Mouse (Mus musculus) kidney, postnatal 0 days (tissue): Measurements from ENCODE around the gene Fads3. TPM values are rescaled to one million over a fixed set of nuclear protein-coding genes. Genes with fewer than 3 reads are reported as not detected.

Experiments used
- ATAC-seq: fragments of 200-750 bp; cut with Nextera tagmentation; replicated peaks from 2 replicates; pipeline ENCODE4 v1.8.0; 2017; ENCODE audit warnings: low read depth, moderate number of reproducible peaks, moderate TSS enrichment, moderate library complexity; ENCODE audit not compliant: low FRiP score
- DNase-seq: peaks from one replicate; pipeline ENCODE4 v3.0.0-alpha.2; 2016; ENCODE audit warnings: low spot score
- H3K27ac ChIP-seq: fragments of 300-500 bp; sonication (generic); 2 replicates; pipeline ENCODE4 v1.5.1; 2014; ENCODE audit warnings: mild to moderate bottlenecking
- H3K27me3 ChIP-seq: fragments of 300-500 bp; sonication (generic); 2 replicates; pipeline ENCODE4 v1.6.1; 2014; ENCODE audit warnings: low read length, mixed read lengths; ENCODE audit not compliant: insufficient read depth
- H3K36me3 ChIP-seq: fragments of 300-500 bp; sonication (generic); 2 replicates; pipeline ENCODE4 v1.6.1; 2014; ENCODE audit warnings: low read length, mixed read lengths; ENCODE audit not compliant: insufficient read depth
- H3K4me1 ChIP-seq: fragments of 300-500 bp; sonication (generic); replicated peaks from 2 replicates; pipeline ENCODE4 v1.6.1; 2014; ENCODE audit warnings: antibody characterized with exemption, low read length, mixed read lengths; ENCODE audit not compliant: insufficient read depth
- H3K4me2 ChIP-seq: fragments of 300-500 bp; sonication (generic); 2 replicates; pipeline ENCODE4 v1.6.1; 2014; ENCODE audit warnings: mild to moderate bottlenecking, low read length, moderate library complexity, mixed read lengths
- H3K4me3 ChIP-seq: fragments of 300-500 bp; sonication (generic); replicated peaks from 2 replicates; pipeline ENCODE4 v1.5.1; 2014; ENCODE audit warnings: low read depth, low read length
- H3K9ac ChIP-seq: fragments of 300-500 bp; sonication (generic); 2 replicates; pipeline ENCODE4 v1.6.1; 2014; ENCODE audit warnings: low read depth, low read length
- H3K9me3 ChIP-seq: fragments of 300-500 bp; sonication (generic); replicated peaks from 2 replicates; pipeline ENCODE4 v1.6.1; 2016; ENCODE audit warnings: low read length, inconsistent platforms, mixed read lengths
- CTCF ChIP-seq: IDR thresholded peaks from 2 replicates; pipeline ENCODE4 v1.5.1; 2016; ENCODE audit warnings: antibody characterized with exemption, low read depth, mild to moderate bottlenecking, moderate library complexity
- WGBS: fragments of 180-500 bp; shearing (Covaris S2); extraction: QIAGEN DNeasy Blood & Tissue Kit; methylation state at CpG from one replicate; pipeline ENCODE4 v1.1.7; 2014; 5-methylcytosine and 5-hydroxymethylcytosine counted together
- polyA plus RNA-seq: library from polyadenylated mRNA; unstranded; fragments of >200 nt; fragmentation: Nextera tagmentation; extraction: Ambion mirVana; gene quantifications from 2 replicates; pipeline ENCODE4 v1.2.1, GENCODE M21; 2015

Fads3 gene
- polyA plus RNA-seq, 1 experiment from 2014 or later = 35.0 TPM

DNA sequence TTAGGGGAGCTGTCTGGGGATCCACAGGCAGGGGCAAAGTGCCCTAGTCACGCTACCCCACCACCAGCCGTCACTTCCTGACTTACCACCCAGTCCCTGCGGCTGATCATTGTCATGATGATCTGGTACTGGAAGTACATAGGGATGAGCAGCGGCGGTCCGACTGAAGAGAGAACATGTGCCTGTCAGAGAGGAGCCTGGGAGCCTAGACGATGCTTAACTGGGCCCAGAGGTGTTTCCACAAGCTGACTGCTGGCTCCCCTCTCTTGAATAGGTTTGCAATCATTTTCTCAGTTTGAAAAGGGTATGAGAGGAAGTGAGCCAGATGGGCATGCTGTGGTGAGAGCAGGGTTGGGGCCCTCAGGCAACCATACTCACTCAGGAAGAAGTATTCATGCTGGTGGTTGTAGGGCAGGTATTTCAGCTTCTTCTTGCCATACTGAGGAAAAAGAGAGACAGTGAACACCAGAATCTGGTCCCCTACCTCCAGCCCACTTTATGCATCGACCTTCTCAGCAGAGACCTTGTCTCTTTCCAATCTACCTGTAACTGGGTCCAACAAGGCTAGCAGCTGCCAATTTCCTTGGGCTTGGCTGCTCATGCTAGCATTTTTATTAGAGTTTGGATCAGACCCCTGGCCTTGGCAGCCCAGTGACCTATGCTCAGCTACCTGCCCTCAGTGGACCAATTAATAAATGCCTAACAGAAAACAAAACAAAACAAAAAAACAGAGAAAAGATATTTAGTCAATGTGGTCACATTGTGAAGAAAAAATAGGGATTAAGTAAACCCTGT is 29.0 kb downstream of the Fads3 start:
- H3K9me3 ChIP-seq = no peaks in the 10 kb centered on the region
- ATAC-seq = no peak
- 96% methylated on average over 8 of the region's 8 CpGs for WGBS

DNA sequence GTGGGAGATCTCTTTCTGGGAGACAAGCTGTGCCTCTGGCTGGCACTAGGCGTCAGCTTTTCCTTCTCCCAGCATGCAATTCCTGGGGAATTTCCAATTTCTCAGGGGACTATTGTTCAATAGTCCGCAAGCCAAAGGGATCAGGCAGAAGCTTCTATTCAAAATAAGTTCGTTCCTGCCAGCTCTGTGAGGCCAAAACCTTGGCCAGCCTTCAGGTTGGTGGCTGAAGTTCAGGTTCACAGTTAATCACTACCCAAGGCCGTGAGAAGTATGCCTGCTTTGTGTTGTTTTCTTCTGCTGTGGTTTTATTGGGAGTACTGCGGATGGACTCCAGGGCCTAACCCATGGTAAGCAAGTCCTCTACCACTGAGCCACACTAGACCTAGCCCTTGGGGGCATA is 29.8 kb downstream of the Fads3 start:
- H3K27ac ChIP-seq = no peak overlapping the region
- ATAC-seq (no peak), DNase-seq (no peak)
- H3K9me3 ChIP-seq = no peaks in the 10 kb centered on the region
- no peaks in the 10 kb centered on the region for H3K4me1 ChIP-seq
- no peaks in the 10 kb centered on the region for H3K27me3 ChIP-seq
- no peak overlapping the region for H3K9ac ChIP-seq
- H3K4me3 ChIP-seq = no peak overlapping the region
- WGBS = 85% methylated on average over 5 of the region's 5 CpGs
- TF ChIP-seq CTCF = no peak
- no peak overlapping the region for H3K4me2 ChIP-seq
- H3K36me3 ChIP-seq = peaks cover 43% of the 10 kb centered on the region

More for the DNA sequence above, 29.0 kb downstream of the Fads3 start:
- Histone ChIP-seq H3K9ac (no peak overlapping the region), H3K27me3 (no peaks in the 10 kb centered on the region), H3K4me3 (no peak overlapping the region), H3K4me1 (no peaks in the 10 kb centered on the region), H3K36me3 (peaks cover 41% of the 10 kb centered on the region), H3K27ac (no peak overlapping the region), H3K4me2 (no peak overlapping the region)
- no peak for TF ChIP-seq CTCF
- no peak for DNase-seq

DNA sequence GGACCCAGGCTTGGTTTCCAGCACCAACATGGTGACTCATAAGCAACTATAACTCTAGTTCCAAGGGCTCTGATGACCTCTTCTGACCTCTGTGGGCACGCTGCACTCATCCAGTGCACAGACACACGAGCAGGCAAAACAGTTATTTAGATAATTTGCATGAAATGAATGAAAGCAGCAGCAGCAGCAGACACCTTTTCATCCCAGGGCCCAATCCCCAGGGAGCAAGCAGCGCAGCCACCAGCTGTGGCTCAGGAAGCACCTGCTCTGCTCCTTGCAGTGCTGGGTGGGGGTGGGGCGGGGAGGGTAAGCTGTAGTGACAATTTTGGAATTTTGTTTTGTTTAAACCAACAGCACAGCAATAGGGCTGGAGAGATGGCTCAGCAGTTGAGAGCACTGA is 30.5 kb downstream of the Fads3 start:
- Histone ChIP-seq H3K9me3 (no peaks in the 10 kb centered on the region), H3K4me1 (no peaks in the 10 kb centered on the region), H3K4me3 (no peak overlapping the region), H3K27ac (no peak overlapping the region), H3K9ac (no peak overlapping the region), H3K4me2 (no peak overlapping the region), H3K36me3 (peaks cover 48% of the 10 kb centered on the region), H3K27me3 (no peaks in the 10 kb centered on the region)
- WGBS = 81% methylated on average over 4 of the region's 4 CpGs
- TF ChIP-seq CTCF = no peak
- ATAC-seq = no peak
- DNase-seq = no peak

DNA sequence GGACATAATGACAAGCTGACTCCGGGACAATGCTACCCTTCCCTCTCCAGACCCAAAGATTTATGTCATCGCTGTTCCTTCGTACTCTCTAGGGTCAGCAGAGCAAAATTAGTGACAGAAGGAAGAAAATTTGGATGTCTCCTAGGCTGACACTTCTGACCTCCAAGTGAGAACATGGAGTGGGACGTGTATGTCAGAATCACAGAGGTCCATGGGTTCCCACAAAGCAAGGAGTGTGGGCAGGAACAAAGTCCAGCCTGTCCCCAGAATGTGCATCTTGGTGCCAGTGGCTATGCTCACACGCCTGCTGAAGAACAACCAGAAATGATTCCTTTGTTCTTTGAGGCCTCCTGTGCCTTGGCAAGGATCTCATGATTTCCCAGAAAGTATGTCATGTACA is 31.8 kb downstream of the Fads3 start:
- Histone ChIP-seq H3K4me2 (no peak overlapping the region), H3K27ac (no peak overlapping the region), H3K9me3 (no peaks in the 10 kb centered on the region), H3K9ac (no peak overlapping the region), H3K27me3 (no peaks in the 10 kb centered on the region), H3K4me3 (no peak overlapping the region), H3K4me1 (no peaks in the 10 kb centered on the region), H3K36me3 (peaks cover 57% of the 10 kb centered on the region)
- ATAC-seq = no peak
- no peak for DNase-seq
- TF ChIP-seq CTCF = no peak
- WGBS = 92% methylated on average over 5 of the region's 5 CpGs

DNA sequence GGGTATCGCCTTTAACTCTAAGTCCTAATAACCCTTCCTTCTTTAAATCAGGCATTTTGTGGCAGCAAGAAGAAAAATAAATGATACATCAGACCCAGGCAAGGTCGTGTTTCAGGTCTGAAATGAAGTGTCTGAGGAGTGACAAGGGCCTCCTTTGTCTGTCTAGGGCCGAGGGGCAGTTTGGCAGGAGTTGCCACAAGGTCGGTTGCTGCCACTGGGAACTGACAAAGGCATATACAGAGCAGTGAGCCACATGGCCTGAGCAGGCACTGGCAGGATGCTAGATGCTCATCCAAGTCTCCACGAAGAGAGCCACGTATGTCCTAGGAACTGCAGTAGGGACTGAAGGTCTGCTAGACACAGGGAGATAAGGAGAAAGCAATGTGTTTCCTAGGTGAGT is 37.0 kb downstream of the Fads3 start:
- no peak for ATAC-seq
- 76% methylated on average over 6 of the region's 6 CpGs for WGBS

DNA sequence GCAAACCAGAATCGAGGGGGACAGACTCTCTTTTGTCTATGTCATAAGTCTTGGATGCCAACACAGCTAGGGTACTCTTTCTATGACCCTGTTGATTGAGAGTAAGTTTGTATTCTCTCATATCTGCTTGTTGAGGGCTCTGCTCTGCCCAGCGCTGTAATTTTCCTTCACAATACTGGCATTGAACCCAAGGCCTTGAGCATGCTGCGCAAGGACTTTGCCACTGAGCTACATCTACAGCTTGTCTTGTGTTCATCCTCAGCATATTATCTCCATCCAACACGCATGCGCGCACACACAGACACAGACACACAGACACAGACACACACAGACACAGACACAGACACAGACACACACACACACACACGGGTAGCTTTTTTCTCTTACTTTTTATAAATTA is 39.0 kb downstream of the Fads3 start:
- Histone ChIP-seq H3K4me3 (no peak overlapping the region), H3K4me1 (no peaks in the 10 kb centered on the region)
- no peak for ATAC-seq

More for the DNA sequence above, 37.0 kb downstream of the Fads3 start:
- H3K27me3 ChIP-seq = no peaks in the 10 kb centered on the region
- TF ChIP-seq CTCF = no peak
- H3K4me2 ChIP-seq = no peak overlapping the region
- no peaks in the 10 kb centered on the region for H3K4me1 ChIP-seq
- H3K4me3 ChIP-seq = no peak overlapping the region
- DNase-seq = no peak
- H3K9me3 ChIP-seq = no peaks in the 10 kb centered on the region
- no peak overlapping the region for H3K27ac ChIP-seq
- peaks cover 66% of the 10 kb centered on the region for H3K36me3 ChIP-seq
- H3K9ac ChIP-seq = no peak overlapping the region

More for the DNA sequence above, 39.0 kb downstream of the Fads3 start:
- WGBS = 95% methylated on average over 7 of the region's 7 CpGs
- Histone ChIP-seq H3K9ac (no peak overlapping the region), H3K27me3 (no peaks in the 10 kb centered on the region), H3K36me3 (peaks cover 54% of the 10 kb centered on the region), H3K9me3 (no peaks in the 10 kb centered on the region), H3K4me2 (no peak overlapping the region), H3K27ac (no peak overlapping the region)
- no peak for DNase-seq
- no peak for TF ChIP-seq CTCF
